In genomic region chr15:96699521-96700511, GRCm38 (mm10) we compare ENCODE assay signal across 8 mouse cellular contexts. TPM values are rescaled to one million over a fixed set of nuclear protein-coding genes. Genes with fewer than 3 reads are reported as not detected.
A peak's percentile ranks its signal among the peaks of the same experiment; 100 is the strongest.
DNase-seq lines count a peak whose midpoint lies in the region; ATAC-seq and TF ChIP-seq lines count a peak whose summit lies in the region.

Gene Slc38a2 (minus strand): TSS chr15:96699730.

- H3K27me3 ChIP-seq in hindbrain, embryonic 11.5 days (ENCODE audit: control insufficient read depth, insufficient read depth, low read length) = no peaks in the 10 kb centered on the region
- H3K27me3 ChIP-seq in lung, postnatal 0 days (replicated peaks; ENCODE audit: insufficient read depth, low read length) = no peaks in the 10 kb centered on the region

- peak within 1 kb of the TSS; percentile 97 for H3K9ac ChIP-seq in hindbrain, embryonic 11.5 days (ENCODE audit: low read depth, low read length)
- H3K9ac ChIP-seq in lung, postnatal 0 days (replicated peaks; ENCODE audit: low read depth) = peak within 1 kb of the TSS; percentile 98

- DNase-seq in MN1 (ENCODE audit: low spot score) = peak; percentile 95
- DNase-seq in cerebellum, adult 9-11 months = peak; percentile 94
- DNase-seq in frontal cortex, postnatal 10 days (ENCODE audit: low spot score in 2 of 2) = peak; percentile 78 to 84
- DNase-seq in hindbrain, embryonic 11.5 days (ENCODE audit: low spot score) = peak; percentile 89
- peak; percentile 80 to 88 for DNase-seq in layer of hippocampus, postnatal 10 days (ENCODE audit: low spot score in 2 of 2)
- peak; percentile 94 for DNase-seq in lung, postnatal 0 days (ENCODE audit: low spot score)
- peak; percentile 85 for DNase-seq in ovary, postnatal 14 days (ENCODE audit: low spot score)
- DNase-seq in thymus, postnatal 14 days = peak; percentile 98

- peaks cover 6% of the 10 kb centered on the region; the same call in 1 of the 2 replicates for H3K4me1 ChIP-seq in hindbrain, embryonic 11.5 days (replicated peaks; ENCODE audit: control insufficient read depth, insufficient read depth, low read length)
- H3K4me1 ChIP-seq in lung, postnatal 0 days (ENCODE audit: insufficient read depth, low read depth, low read length) = peaks cover 12% of the 10 kb centered on the region; the same call in 1 of the 2 replicates

- H3K9me3 ChIP-seq in hindbrain, embryonic 11.5 days (ENCODE audit: control insufficient read depth, low read length) = no peaks in the 10 kb centered on the region
- H3K9me3 ChIP-seq in lung, postnatal 0 days (ENCODE audit: low read length) = no peaks in the 10 kb centered on the region

- TF ChIP-seq EP300 in lung, postnatal 0 days (IDR thresholded peaks at IDR 0.05) = 0 out of 2 replicates have a peak, but pooled peaks have one; percentile 42

- peak within 1 kb of the TSS; percentile 83 for H3K4me3 ChIP-seq in hindbrain, embryonic 11.5 days (ENCODE audit: low read depth, low read length)
- H3K4me3 ChIP-seq in lung, postnatal 0 days (ENCODE audit: low read depth, low read length) = peak within 1 kb of the TSS; percentile 94

- TF ChIP-seq CTCF in lung, postnatal 0 days (IDR thresholded peaks at IDR 0.05) = peak; percentile 65

- WGBS in hindbrain, embryonic 11.5 days = under 1% methylated on average over 75 of the region's 76 CpGs
- WGBS in lung, postnatal 0 days = under 1% methylated on average over 65 of the region's 76 CpGs

- peak within 1 kb of the TSS; percentile 74 for H3K4me2 ChIP-seq in hindbrain, embryonic 11.5 days (replicated peaks; ENCODE audit: low read depth, low read length)
- peak within 1 kb of the TSS; percentile 82 for H3K4me2 ChIP-seq in lung, postnatal 0 days (replicated peaks; ENCODE audit: low read depth, low read length)

- H3K27ac ChIP-seq in hindbrain, embryonic 11.5 days (ENCODE audit: low read depth, low read length) = peak within 1 kb of the TSS; percentile 98
- peak within 1 kb of the TSS; percentile 98 for H3K27ac ChIP-seq in lung, postnatal 0 days (ENCODE audit: low read length)

- H3K36me3 ChIP-seq in hindbrain, embryonic 11.5 days (ENCODE audit: control insufficient read depth, insufficient read depth, low read length) = peaks cover 5% of the 10 kb centered on the region; the same call in 1 of the 2 replicates
- peaks cover 10% of the 10 kb centered on the region; the same call in 1 of the 2 replicates for H3K36me3 ChIP-seq in lung, postnatal 0 days (ENCODE audit: insufficient read depth, low read length)

- ATAC-seq in hindbrain, embryonic 11.5 days (ENCODE audit: low FRiP score) = peak; percentile 86
- peak; percentile 83 for ATAC-seq in lung, postnatal 0 days

RNA-seq across cellular contexts. Expression of gene Slc38a2, which starts in this region (rescaled TPM):
- 209 and 224 TPM in 2 replicates for polyA plus RNA-seq in hindbrain, embryonic 11.5 days (2014; fragmentation: Nextera tagmentation; extraction: Ambion mirVana)
- 10 to 100 TPM; 64.7 to 73.8 TPM for total RNA-seq in layer of hippocampus, postnatal 10 days (2021)
- 66.6 and 75.3 TPM in 2 replicates for polyA plus RNA-seq in lung, postnatal 0 days (2015; fragmentation: Nextera tagmentation; extraction: Ambion mirVana)

Comparison
In these comparisons a context has a peak if more than half of its experiments do, and no peak if none do; other contexts are left out.
1. Peak in every context shown above with its lines: DNase-seq, ATAC-seq, H3K4me3 ChIP-seq and H3K27ac ChIP-seq.